Mouse (Mus musculus): ENCODE measurements at regions not wholly inside any gene's neighbourhood (a gene's known extent, or its start where the extent isn't known, plus 50 kb on each side); places are given as distances from the start of the nearest gene placed in this dataset.

- DNase-seq, result no peak
These were observed 193.5 kb upstream of the Arpp21 start for GRCm38 (mm10) chr9:112429196-112429595.

- DNase-seq, result no peak
These were observed 170.1 kb upstream of the Arpp21 start for GRCm38 (mm10) chr9:112405772-112406315.

DNA sequence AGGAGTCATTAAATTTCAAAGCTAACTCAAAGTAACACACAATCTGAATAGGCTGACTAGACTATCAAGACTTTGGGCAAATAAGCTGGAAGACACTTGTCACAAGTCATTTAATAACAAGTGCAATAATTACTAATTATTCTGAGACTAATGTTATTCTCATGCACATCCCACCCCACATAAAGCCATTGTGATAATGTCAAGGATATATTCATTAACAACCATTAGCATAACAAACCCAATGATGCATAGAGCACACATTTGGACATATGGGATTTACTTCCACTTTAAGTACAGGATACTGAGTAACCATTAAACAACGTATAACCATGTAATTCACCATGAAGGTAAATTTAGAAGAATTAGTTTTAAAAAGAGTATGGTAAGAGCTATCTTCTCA lies 135.0 kb upstream of the Arpp21 start:
- no peak for DNase-seq

GRCm38 (mm10) chr9:112367291-112367690 lies 131.6 kb upstream of the Arpp21 start:
- no peak for DNase-seq

DNA sequence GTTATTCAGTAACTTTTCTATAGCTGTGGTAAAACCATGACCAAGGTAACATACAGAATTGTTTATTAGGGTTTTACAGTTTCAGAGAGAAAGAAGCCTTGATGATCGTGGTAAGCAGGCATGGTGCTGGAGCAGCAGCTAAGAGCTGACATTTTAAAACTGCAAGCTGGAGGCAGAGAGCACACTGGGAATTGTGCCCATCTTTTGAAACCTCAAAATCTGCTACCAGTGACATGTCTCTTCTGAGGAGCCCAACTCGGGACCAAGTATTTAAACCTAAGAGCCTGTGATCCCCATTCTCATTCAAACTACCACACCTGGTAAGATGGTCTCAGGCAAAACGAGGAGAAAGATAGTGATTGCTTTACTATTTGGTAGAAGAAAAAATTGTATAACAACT lies 125.6 kb upstream of the Arpp21 start:
- no peak for DNase-seq

GRCm38 (mm10) chr9:112358711-112359298 lies 123.1 kb upstream of the Arpp21 start:
- no peak for DNase-seq

DNA sequence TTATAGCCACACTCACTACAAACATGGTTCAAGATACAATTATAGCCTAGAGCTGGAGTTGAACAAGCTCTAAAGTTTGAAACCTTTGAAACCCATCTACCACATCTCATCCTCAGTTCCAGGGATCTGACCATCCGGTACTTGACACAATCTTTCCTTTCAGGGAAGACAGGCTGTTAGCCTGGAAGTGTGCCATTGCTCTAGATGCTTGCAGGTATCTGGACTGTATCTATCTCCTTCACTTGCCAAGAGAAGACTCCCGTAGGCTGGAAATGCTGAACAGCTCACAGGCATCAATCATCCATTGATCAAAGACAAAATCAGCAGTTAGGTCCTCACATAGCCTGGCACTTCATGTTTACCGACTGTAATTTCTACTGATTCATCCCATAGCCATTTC lies 117.5 kb upstream of the Arpp21 start:
- no peak for DNase-seq

- DNase-seq, result no peak
These were observed 113.2 kb upstream of the Arpp21 start for GRCm38 (mm10) chr9:112348942-112349341.

DNA sequence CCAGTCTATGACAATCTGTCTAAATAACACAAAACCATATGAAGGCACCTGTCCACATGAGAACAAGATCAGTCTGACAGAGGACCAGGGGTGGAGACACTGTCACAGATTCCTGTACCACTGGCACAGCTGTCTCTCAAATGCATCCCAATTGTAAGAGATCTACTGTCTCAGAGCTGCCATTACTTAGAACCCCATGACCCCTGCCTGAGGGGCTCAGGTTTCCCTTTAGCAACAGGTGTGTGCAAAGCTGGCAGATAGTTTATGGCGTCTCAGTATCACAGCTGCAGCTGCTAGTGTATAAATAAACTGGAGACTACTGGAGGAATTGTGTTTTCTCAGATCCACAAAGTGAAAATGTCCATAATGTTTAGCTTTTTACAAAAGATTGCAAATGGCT lies 109.1 kb upstream of the Arpp21 start:
- DNase-seq, result no peak

DNA sequence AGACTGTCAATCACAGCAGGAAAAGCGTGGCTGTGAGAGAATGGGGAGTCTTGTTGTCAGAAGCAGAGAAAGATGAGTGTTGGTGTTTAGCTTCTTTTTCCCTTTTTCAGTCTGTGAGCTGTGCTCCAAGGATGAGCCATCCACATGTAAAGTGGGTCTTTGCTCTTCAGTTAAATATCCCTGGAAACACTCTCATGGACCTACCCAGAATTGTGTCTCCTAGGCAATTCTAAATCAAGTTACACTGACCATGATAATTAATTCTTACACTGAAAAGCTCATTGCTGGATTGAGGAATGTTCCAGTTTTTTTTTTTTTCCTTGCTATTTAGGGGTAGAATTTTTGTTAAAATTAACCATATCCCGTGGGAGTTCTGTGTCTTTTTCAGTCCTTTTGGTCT lies 104.6 kb upstream of the Arpp21 start:
- DNase-seq, result no peak

DNA sequence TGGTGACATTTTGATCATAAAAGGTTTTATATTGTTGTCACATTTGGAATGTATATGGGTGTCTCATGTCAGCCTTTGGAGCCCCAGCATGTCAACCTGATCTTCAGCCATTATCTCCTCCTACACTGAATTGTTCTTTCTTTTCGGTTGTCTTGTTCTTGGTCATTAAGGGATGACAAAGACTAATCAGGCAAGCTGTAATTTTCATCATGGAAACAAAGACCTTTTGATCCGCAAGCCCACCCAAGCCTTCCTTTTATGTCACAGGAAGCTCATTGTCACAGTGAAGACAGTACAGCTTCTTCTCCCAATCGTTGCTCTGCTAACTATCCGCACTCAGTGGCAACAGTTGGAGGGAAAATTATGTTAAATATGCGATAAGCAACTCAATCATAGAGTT lies 84.3 kb upstream of the Arpp21 start:
- DNase-seq, result no peak

GRCm38 (mm10) chr9:112308950-112309349 lies 73.2 kb upstream of the Arpp21 start:
- no peak for DNase-seq

DNA sequence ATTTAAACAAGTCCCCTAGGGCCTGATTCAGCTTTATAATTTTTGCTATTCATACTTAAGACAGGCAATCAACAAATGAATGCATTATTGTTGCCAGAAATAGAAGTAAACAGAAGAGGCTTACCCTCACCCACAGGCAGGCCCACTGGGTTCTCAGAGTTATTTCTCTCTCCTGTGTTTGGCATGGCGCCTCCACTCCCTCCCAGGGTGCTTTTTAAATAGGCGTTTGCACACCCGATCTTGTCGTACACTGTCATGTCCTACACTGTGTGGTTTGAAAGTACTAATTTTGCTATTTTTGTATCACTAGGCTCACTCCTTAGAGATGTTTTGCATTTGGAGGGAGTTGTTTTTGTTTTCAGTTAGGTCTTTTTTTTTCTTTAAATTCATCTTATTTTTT lies 72.1 kb upstream of the Arpp21 start:
- no peak for DNase-seq

GRCm38 (mm10) chr9:112291875-112292274 lies 56.1 kb upstream of the Arpp21 start:
- peak; percentile 22 for DNase-seq
